Mouse (Mus musculus) heart, adult 2 months (tissue): Measurements from ENCODE around the gene Ms4a18. TPM values are rescaled to one million over a fixed set of nuclear protein-coding genes. Genes with fewer than 3 reads are reported as not detected.

Experiments
- DNase-seq, 2 experiments: peaks; one replicate each; pipeline ENCODE4 v3.0.0; 2021
- H3K27ac ChIP-seq: fragments of 200-600 bp; 2 replicates; pipeline ENCODE4 v1.8.1; 2022
- H3K27me3 ChIP-seq: fragments of 200-500 bp; 2 replicates; pipeline ENCODE4 v1.6.1; 2012; ENCODE audit warnings: mild to moderate bottlenecking, low read length, inconsistent platforms, mixed read lengths; ENCODE audit not compliant: control insufficient read depth, insufficient read depth
- H3K36me3 ChIP-seq: fragments of 200-500 bp; 2 replicates; pipeline ENCODE4 v1.6.1; 2012; ENCODE audit warnings: low read length, inconsistent platforms; ENCODE audit not compliant: control insufficient read depth, insufficient read depth
- H3K4me1 ChIP-seq: fragments of 200-500 bp; 2 replicates; pipeline ENCODE4 v1.6.1; 2011; ENCODE audit warnings: low read length; ENCODE audit not compliant: control insufficient read depth, insufficient read depth
- H3K4me3 ChIP-seq: fragments of 200-600 bp; 2 replicates; pipeline ENCODE4 v1.8.1; 2022
- H3K79me2 ChIP-seq: fragments of 200-500 bp; replicated peaks from 2 replicates; pipeline ENCODE4 v1.6.1; 2012; ENCODE audit warnings: mild to moderate bottlenecking, inconsistent platforms, low read length, moderate library complexity, mixed read lengths; ENCODE audit not compliant: control insufficient read depth, insufficient read depth
- H3K9ac ChIP-seq: fragments of 200-500 bp; 2 replicates; pipeline ENCODE4 v1.6.1; 2012; ENCODE audit warnings: low read depth, mild to moderate bottlenecking, control low read depth, inconsistent platforms, low read length, mixed read lengths
- CTCF ChIP-seq: fragments of 200-600 bp; IDR thresholded peaks from 2 replicates; pipeline ENCODE4 v1.8.1; 2022; ENCODE audit warnings: antibody characterized with exemption, mild to moderate bottlenecking, moderate library complexity
- EP300 ChIP-seq: fragments of 200-500 bp; IDR thresholded peaks from 2 replicates; pipeline ENCODE4 v1.6.1; 2011; ENCODE audit warnings: low read depth, low read length, control low read depth; ENCODE audit not compliant: insufficient read depth
- POLR2A ChIP-seq: fragments of 200-500 bp; IDR thresholded peaks from 2 replicates; pipeline ENCODE4 v1.6.1; 2011; ENCODE audit warnings: mild to moderate bottlenecking, low read depth, low read length, control low read depth; ENCODE audit not compliant: insufficient read depth
- WGBS: fragments of 180-500 bp; shearing (Covaris S2); methylation state at CpG from one replicate; pipeline ENCODE4 v1.1.7; 2018; 5-methylcytosine and 5-hydroxymethylcytosine counted together
- intact Hi-C: fragments of 180-260 bp; cut with DNase I; formaldehyde crosslinking; loops from one replicate; pipeline ENCODE4 v1.15.1; 2025
- polyA plus RNA-seq: library from polyadenylated mRNA; depleted of rRNA; stranded (reverse); fragments of >200 nt; gene quantifications from 2 replicates; pipeline ENCODE4 v1.2.3, GENCODE M21; 2012; rRNA removed
- total RNA-seq, 2 experiments: library from RNA; stranded (reverse); gene quantifications; 2 replicates each; pipeline ENCODE4 v1.2.3; 2021

The Ms4a18 gene
- total and polyA plus RNA-seq, 3 experiments = not detected

DNA sequence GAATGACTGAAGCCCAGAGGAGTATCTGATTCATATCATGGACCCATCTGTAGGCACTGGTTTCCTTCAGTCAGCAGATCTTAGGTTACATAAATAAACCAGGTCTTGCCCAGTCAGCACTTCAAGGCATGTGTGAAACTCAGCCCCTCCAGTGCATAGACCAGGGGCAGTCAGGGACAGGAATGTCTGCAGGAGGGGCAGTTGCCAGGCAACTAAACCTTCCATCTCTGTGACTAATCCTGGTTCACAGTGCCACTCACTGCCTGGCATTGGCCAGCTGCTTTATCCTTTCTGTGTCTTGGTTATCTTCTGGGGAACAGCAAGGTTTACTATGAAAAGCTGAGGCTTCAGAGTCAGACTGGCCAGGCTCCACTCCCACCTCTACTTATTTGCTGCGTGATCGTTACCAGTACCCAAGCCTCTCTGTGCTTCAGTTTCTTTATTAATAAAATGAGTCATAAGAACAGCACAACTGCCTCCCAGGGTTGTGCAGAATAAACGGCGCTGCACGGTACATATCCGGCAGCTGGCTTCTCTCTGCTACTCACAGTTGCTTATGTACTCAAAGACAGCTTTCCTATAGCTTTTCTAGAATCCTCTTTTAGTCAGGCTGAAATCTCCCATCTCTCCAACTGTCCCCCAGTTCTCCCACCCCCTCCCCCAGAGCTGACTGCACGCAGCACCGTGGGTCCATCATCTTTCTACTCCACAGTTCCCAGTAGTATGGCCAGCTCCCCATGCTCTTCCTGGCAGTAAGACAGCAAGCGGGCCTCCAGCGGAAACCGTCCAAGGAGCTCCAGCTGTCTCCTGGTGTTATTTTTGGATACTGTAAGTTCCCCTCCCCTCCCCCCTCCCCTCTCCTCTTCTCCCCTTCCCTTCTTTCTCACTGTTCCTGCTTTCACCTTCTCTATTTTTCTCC lies 65.6 kb downstream of the Ms4a18 start:
- Histone ChIP-seq H3K27me3 (no peaks in the 10 kb centered on the region), H3K9ac (0 out of 2 replicates have a peak overlapping the region, but pooled peaks have one; percentile 2), H3K4me1 (peaks cover 9% of the 10 kb centered on the region), H3K4me3 (no peak overlapping the region), H3K27ac (no peak overlapping the region; the same call in 1 of the 2 replicates), H3K79me2 (no peaks in the 10 kb centered on the region), H3K36me3 (no peaks in the 10 kb centered on the region)
- intact Hi-C loops = no loop called here
- DNase-seq = peak; percentile 38 to 48
- TF ChIP-seq POLR2A (no peak), EP300 (no peak), CTCF (no peak)
- 29% methylated on average over 11 of the region's 11 CpGs for WGBS

DNA sequence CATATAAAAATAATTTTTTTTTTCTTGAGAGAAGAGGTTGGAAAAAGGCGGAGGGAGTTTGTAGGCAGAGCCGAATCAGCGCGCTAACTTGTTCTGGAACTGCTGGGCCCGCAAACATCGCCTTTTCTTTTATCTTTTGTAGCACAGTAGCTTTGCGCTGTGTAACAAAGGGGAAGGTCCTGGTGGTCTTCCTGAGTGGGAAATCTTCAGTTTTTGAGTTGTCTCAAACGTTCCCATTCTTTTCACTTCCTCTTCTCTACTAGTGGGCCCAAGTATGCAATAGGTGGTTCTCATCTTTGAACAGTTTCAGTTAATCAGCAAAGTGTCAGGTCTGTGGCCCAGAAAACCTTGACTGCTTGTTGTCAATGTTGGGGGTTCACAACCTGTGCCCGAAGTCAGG lies 68.3 kb downstream of the Ms4a18 start:
- H3K27me3 ChIP-seq = no peaks in the 10 kb centered on the region
- H3K36me3 ChIP-seq = no peaks in the 10 kb centered on the region
- no peak for DNase-seq
- H3K9ac ChIP-seq = peak overlapping the region; percentile 49; the same call in 1 of the 2 replicates
- H3K4me1 ChIP-seq = peaks cover 9% of the 10 kb centered on the region
- WGBS = 29% methylated on average over 9 of the region's 9 CpGs
- H3K79me2 ChIP-seq = no peaks in the 10 kb centered on the region
- intact Hi-C loops = loop anchor here (2.0 kb wide), 1 partner anchor 55 kb away; the partner anchor contains the start of gene Prpf19
- H3K4me3 ChIP-seq = peak overlapping the region; percentile 38
- TF ChIP-seq CTCF = no peak
- H3K27ac ChIP-seq = peak overlapping the region; percentile 66

DNA sequence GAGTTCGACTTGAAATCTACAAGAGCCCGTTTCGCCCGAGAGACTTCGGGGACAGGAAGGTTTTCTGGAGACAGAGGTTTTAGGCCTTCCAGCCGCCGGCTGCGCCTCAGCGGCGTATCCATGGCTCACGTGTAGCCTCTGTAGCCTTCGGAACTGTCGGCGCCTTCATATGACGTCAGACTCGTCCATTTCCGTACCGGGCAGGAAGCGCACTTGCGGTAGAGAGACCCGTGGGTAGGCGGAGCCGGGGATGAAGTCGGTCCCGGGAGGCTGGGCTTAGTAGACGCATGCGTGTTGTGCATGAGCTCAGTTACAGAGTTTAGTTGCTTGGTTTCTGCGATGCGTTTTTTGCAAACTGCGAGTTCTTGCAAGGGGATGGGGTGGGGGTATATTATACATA lies 68.7 kb downstream of the Ms4a18 start, which contains the start of gene Ccdc86:
Gene Ccdc86, minus strand, starts transcription at position 155 of the 400 bp plus-strand sequence.
- TF ChIP-seq POLR2A (peak; percentile 84), EP300 (peak; percentile 66; the same call in 1 of the 2 replicates), CTCF (no peak)
- DNase-seq = peak; percentile 95 to 96
- Histone ChIP-seq H3K4me3 (peak within 1 kb of the TSS; percentile 65), H3K79me2 (no peaks in the 10 kb centered on the region), H3K27me3 (no peaks in the 10 kb centered on the region), H3K9ac (peak within 1 kb of the TSS; percentile 63), H3K36me3 (no peaks in the 10 kb centered on the region), H3K27ac (peak within 1 kb of the TSS; percentile 74), H3K4me1 (peaks cover 9% of the 10 kb centered on the region)
- intact Hi-C loops = loop anchor here (2.0 kb wide), 1 partner anchor 54 kb away; the partner anchor contains the start of gene Prpf19
- WGBS = under 1% methylated on average over 30 of the region's 30 CpGs

DNA sequence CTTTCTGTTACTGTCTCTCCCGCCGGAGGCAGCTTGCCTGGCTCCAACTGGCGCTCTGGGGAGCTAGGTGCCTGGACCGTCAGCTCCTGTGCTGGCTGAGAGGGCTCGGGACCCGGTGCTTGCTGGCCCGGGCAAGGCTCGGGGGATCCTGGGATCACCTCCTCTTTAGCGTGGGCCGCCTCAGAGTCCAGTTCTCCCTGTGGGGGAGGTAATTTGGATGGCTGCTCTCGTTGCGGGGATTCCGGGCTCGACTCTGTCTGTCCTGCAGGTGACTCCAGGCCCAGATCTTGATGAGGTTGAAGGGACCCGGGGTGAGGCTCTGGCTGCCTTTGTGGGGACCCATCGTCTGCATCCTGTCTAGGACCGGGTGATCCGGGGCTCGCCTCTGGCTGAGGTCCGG lies 69.4 kb downstream of the Ms4a18 start:
- peak in 1 of 2 experiments; percentile 14 for DNase-seq
- Histone ChIP-seq H3K27me3 (no peaks in the 10 kb centered on the region), H3K4me3 (peak overlapping the region; percentile 65), H3K27ac (peak overlapping the region; percentile 20), H3K79me2 (no peaks in the 10 kb centered on the region), H3K9ac (peak overlapping the region; percentile 63), H3K4me1 (peaks cover 9% of the 10 kb centered on the region), H3K36me3 (no peaks in the 10 kb centered on the region)
- intact Hi-C loops = loop anchor here (2.0 kb wide), 1 partner anchor 54 kb away; the partner anchor contains the start of gene Prpf19
- TF ChIP-seq POLR2A (no peak), EP300 (no peak), CTCF (no peak)
- WGBS = under 1% methylated on average over 20 of the region's 20 CpGs

DNA sequence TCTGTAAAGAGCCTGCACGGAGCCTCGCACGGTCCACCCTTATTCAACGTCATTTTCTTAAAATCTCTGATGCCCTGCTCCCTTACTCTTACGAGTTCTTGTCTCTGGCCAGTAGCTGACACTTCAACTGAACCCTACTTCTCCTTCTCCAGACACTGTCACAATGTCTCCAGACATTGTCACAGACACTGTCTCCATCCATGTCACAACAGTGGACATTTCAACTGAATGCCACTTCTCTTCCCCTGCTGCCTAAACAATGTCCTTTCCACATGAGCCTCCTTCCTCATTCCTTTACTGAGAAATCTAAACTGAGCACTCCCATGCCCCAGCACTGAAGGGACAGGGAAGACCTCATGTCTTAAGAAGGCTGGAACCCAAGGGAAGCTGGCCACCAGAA lies 70.6 kb downstream of the Ms4a18 start:
- DNase-seq = no peak
- intact Hi-C loops = no loop called here
- Histone ChIP-seq H3K27me3 (no peaks in the 10 kb centered on the region), H3K9ac (no peak overlapping the region; the same call in 1 of the 2 replicates), H3K4me1 (peaks cover 8% of the 10 kb centered on the region), H3K79me2 (no peaks in the 10 kb centered on the region), H3K36me3 (no peaks in the 10 kb centered on the region), H3K4me3 (no peak overlapping the region), H3K27ac (no peak overlapping the region)
- TF ChIP-seq POLR2A (no peak), CTCF (no peak), EP300 (no peak)
- WGBS = 86% methylated on average over 5 of the region's 5 CpGs

Other genes starting within 250 kb of the Ms4a18 start
- under 1 TPM in 1 of 2 experiments, not detected in 1; 0.07 TPM for gene Cd6, start 188.0 kb downstream of the Ms4a18 start, total RNA-seq
- gene Cd6, start 188.0 kb downstream of the Ms4a18 start, polyA plus RNA-seq = 0.44 and 0.76 TPM in 2 replicates
- gene Slc15a3, start 178.3 kb downstream of the Ms4a18 start, total RNA-seq = 1 to 10 TPM; 2.1 to 2.3 TPM
- gene Slc15a3, start 178.3 kb downstream of the Ms4a18 start, polyA plus RNA-seq = 3.9 and 4.9 TPM in 2 replicates
- 10 to 100 TPM; 10.7 to 12.0 TPM for gene Tmem132a, start 148.1 kb downstream of the Ms4a18 start, total RNA-seq
- 11.1 and 11.5 TPM in 2 replicates for gene Tmem132a, start 148.1 kb downstream of the Ms4a18 start, polyA plus RNA-seq
- 100 to 1,000 TPM; 101 to 109 TPM for gene Tmem109, start 136.0 kb downstream of the Ms4a18 start, total RNA-seq
- 160 and 196 TPM in 2 replicates for gene Tmem109, start 136.0 kb downstream of the Ms4a18 start, polyA plus RNA-seq
- gene Prpf19, start 122.8 kb downstream of the Ms4a18 start, total RNA-seq = 100 to 1,000 TPM; 216 to 243 TPM
- 432 and 512 TPM in 2 replicates for gene Prpf19, start 122.8 kb downstream of the Ms4a18 start, polyA plus RNA-seq
- not detected for gene Zp1, start 97.4 kb downstream of the Ms4a18 start, total RNA-seq
- gene Zp1, start 97.4 kb downstream of the Ms4a18 start, polyA plus RNA-seq = not detected in 2 replicates
- gene Ptgdr2, start 80.9 kb downstream of the Ms4a18 start, total RNA-seq = not detected
- gene Ptgdr2, start 80.9 kb downstream of the Ms4a18 start, polyA plus RNA-seq = 0.09 and 0.10 TPM in 2 replicates
- gene Ccdc86, start 68.8 kb downstream of the Ms4a18 start, total RNA-seq = 1 to 10 TPM; 6.9 to 7.1 TPM
- gene Ccdc86, start 68.8 kb downstream of the Ms4a18 start, polyA plus RNA-seq = 3.0 and 3.1 TPM in 2 replicates
- not detected for gene Ms4a10, start 43.4 kb downstream of the Ms4a18 start, total RNA-seq
- gene Ms4a10, start 43.4 kb downstream of the Ms4a18 start, polyA plus RNA-seq = not detected in 2 replicates
- not detected for gene Ms4a15, start 24.8 kb downstream of the Ms4a18 start, total RNA-seq
- gene Ms4a15, start 24.8 kb downstream of the Ms4a18 start, polyA plus RNA-seq = not detected in 2 replicates
- 1 to 10 TPM; 2.2 to 2.4 TPM for gene Ms4a8a, start 63.1 kb upstream of the Ms4a18 start, total RNA-seq
- 1.1 and 1.7 TPM in 2 replicates for gene Ms4a8a, start 63.1 kb upstream of the Ms4a18 start, polyA plus RNA-seq
- not detected for gene 1700017D01Rik, start 112.8 kb upstream of the Ms4a18 start, total RNA-seq
- gene 1700017D01Rik, start 112.8 kb upstream of the Ms4a18 start, polyA plus RNA-seq = 0.08 and 0.15 TPM in 2 replicates
- gene 1700025F22Rik, start 147.3 kb upstream of the Ms4a18 start, total RNA-seq = not detected
- not detected in 2 replicates for gene 1700025F22Rik, start 147.3 kb upstream of the Ms4a18 start, polyA plus RNA-seq
- not detected for gene Ms4a13, start 178.7 kb upstream of the Ms4a18 start, total RNA-seq
- gene Ms4a13, start 178.7 kb upstream of the Ms4a18 start, polyA plus RNA-seq = not detected in 2 replicates
- not detected for gene Ms4a12, start 214.4 kb upstream of the Ms4a18 start, total RNA-seq
- gene Ms4a12, start 214.4 kb upstream of the Ms4a18 start, polyA plus RNA-seq = not detected in 2 replicates
- gene Ms4a1, start 248.2 kb upstream of the Ms4a18 start, total RNA-seq = under 1 TPM; 0.47 to 0.73 TPM
- 0.50 and 1.1 TPM in 2 replicates for gene Ms4a1, start 248.2 kb upstream of the Ms4a18 start, polyA plus RNA-seq